Mouse (Mus musculus) activated CD4-positive, CD25-positive, alpha-beta regulatory T cell (primary cell): ENCODE results near the gene Rdx. TPM values are rescaled to one million over a fixed set of nuclear protein-coding genes. Genes with fewer than 3 reads are reported as not detected.

ENCODE experiments used
- polyA plus RNA-seq, 2 experiments: library from polyadenylated mRNA; unstranded; fragments of 100-300 nt; shearing (Covaris generic); gene quantifications; one replicate each; pipeline ENCODE4 v1.2.1; 2017

Gene Rdx
- polyA plus RNA-seq, result 10 to 100 TPM; 82.8 to 93.0 TPM

DNA sequence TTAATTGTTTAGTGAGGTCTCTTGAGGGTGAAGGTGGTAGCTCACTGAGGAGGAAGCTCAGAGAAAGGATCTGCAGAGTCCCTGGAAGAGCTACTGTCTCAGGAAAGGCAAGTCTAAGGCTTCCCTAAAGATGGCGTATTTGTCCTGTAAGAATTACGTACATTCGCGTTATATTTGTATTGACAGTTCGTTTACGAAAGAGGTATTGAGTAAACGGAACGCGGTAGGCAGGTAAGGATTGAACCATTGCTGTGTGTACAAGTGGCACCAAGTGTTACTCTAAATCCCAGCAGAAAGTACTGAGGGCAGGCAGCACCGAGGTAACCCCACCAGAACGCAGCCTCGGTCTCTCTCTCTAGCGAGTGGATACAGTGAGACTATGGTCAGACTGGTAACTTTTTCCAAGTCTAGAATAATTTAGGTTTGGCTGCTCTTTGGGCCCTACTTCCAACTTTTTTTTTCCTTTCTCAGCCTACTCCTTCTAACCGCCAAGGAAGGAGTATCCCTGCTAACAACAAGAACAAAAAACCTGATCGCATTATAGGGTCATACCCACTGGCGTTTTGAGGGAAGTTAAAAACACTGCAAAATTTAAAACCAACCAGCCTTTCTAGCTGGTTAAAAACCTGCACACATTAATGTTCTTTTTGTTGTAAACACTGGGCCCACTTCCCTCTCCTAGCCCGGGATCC is at the start of gene Rdx:
TSS of gene Rdx (plus strand) at position 45 of the 692 bp plus-strand sequence.

Other genes with a start within 250 kb of the Rdx start
- 10 to 100 TPM; 44.7 to 65.4 TPM for gene Fdx1, start 83.6 kb upstream of the Rdx start, polyA plus RNA-seq
- 1 to 10 TPM; 1.5 TPM for gene Zc3h12c, start 121.4 kb downstream of the Rdx start, polyA plus RNA-seq